8 mouse cellular contexts compared by ENCODE assay signal in genomic region chr13:62558189-62559110, GRCm38 (mm10). TPM values are rescaled to one million over a fixed set of nuclear protein-coding genes. Genes with fewer than 3 reads are reported as not detected.
DNase-seq lines count a peak whose midpoint lies in the region; ATAC-seq lines count a peak whose summit lies in the region.
"Not testable (repeated sequence)": the region's sequence is repeated elsewhere in the genome, so short reads cannot be mapped to it uniquely, and the experiment has no call there.

Zfp935 (minus strand) TSS chr13:62558511.

- not testable (repeated sequence) for H3K36me3 ChIP-seq in intestine, embryonic 14.5 days (ENCODE audit: control insufficient read depth, insufficient read depth, low read length)

- intact Hi-C loops in left cerebral cortex, postnatal 10 days (cut with DNase I), result not testable (repeated sequence)

- H3K27ac ChIP-seq in intestine, embryonic 14.5 days (ENCODE audit: low read depth), result not testable (repeated sequence)

- DNase-seq in adrenal gland, adult (ENCODE audit: inconsistent age in 2 of 2, low spot score in 1 of 2), result peak; percentile 82 to 94
- peak; percentile 14 for DNase-seq in embryo, embryonic 11 days
- peak; percentile 73 for DNase-seq in gastrocnemius, postnatal 25 days
- DNase-seq in intestine, embryonic 14.5 days (ENCODE audit: low spot score), result peak; percentile 51
- peak; percentile 50 to 59 for DNase-seq in left cerebral cortex, postnatal 10 days (ENCODE audit: extremely low spot score in 1 of 2, low spot score in 2 of 2)
- peak; percentile 73 for DNase-seq in right cerebral cortex, postnatal 25 days
- peak; percentile 64 to 69 for DNase-seq in urinary bladder, postnatal 4 days (ENCODE audit: low spot score in 2 of 2)

- H3K4me3 ChIP-seq in intestine, embryonic 14.5 days (ENCODE audit: low read depth, low read length), result peak within 1 kb of the TSS; percentile 43

- H3K27me3 ChIP-seq in intestine, embryonic 14.5 days (replicated peaks; ENCODE audit: control insufficient read depth, insufficient read depth, low read length), result not testable (repeated sequence)

- 0 out of 2 replicates have a peak within 1 kb of the TSS, but pooled peaks have one; percentile 40 for H3K9ac ChIP-seq in intestine, embryonic 14.5 days (ENCODE audit: low read length)

- H3K4me2 ChIP-seq in intestine, embryonic 14.5 days (ENCODE audit: low read length), result peak within 1 kb of the TSS; percentile 33

- 3% methylated on average over 25 of the region's 27 CpGs for WGBS in intestine, embryonic 14.5 days

- not testable (repeated sequence) for ATAC-seq in intestine, embryonic 14.5 days (replicated peaks; ENCODE audit: low FRiP score, low TSS enrichment, low read depth)
- ATAC-seq in megakaryocyte progenitor cell, adult 5-6 weeks (replicated peaks; ENCODE audit: poor library complexity), result peak; percentile 86

- H3K4me1 ChIP-seq in intestine, embryonic 14.5 days (replicated peaks; ENCODE audit: control insufficient read depth, insufficient read depth, low read length), result not testable (repeated sequence)

- peaks cover 11% of the 10 kb centered on the region for H3K9me3 ChIP-seq in intestine, embryonic 14.5 days (ENCODE audit: control insufficient read depth, low read length)

RNA-seq across cellular contexts. Expression of gene Zfp935, which starts in this region (rescaled TPM):
- under 1 TPM in 1 of 2 experiments, not detected in 1; 0.31 TPM for total RNA-seq in gastrocnemius, postnatal 25 days (2021)
- polyA plus RNA-seq in intestine, embryonic 14.5 days (2014; fragmentation: Nextera tagmentation; extraction: Ambion mirVana), result not detected in 2 replicates
- total RNA-seq in left cerebral cortex, postnatal 10 days (2021), result under 1 TPM in 1 of 2 experiments, not detected in 1; 0.79 TPM
- 7.2 TPM in 1 of 2 replicates, not detected in the other for total RNA-seq in megakaryocyte progenitor cell, adult 5-6 weeks (2015)
- not detected in 2 replicates for total RNA-seq in megakaryocyte progenitor cell, adult 5-6 weeks (2017)

Comparison
In these comparisons a context has a peak if more than half of its experiments do, and no peak if none do; other contexts are left out.
1. Peak in DNase-seq in gastrocnemius, postnatal 25 days; RNA of the gene not detected or under 1 TPM.
2. Peak in DNase-seq, H3K4me3 ChIP-seq, H3K9ac ChIP-seq and H3K4me2 ChIP-seq in intestine, embryonic 14.5 days; RNA of the gene not detected or under 1 TPM.
3. Peak in DNase-seq in left cerebral cortex, postnatal 10 days; RNA of the gene not detected or under 1 TPM.
4. DNase-seq: peak in every context shown above with its lines; median percentile 88 in adrenal gland, adult; 73 in gastrocnemius, postnatal 25 days; 73 in right cerebral cortex, postnatal 25 days; 66 in urinary bladder, postnatal 4 days; 54 in left cerebral cortex, postnatal 10 days; 51 in intestine, embryonic 14.5 days; 14 in embryo, embryonic 11 days.